Mouse (Mus musculus) forebrain, embryonic 14.5 days (tissue): ENCODE data around the gene Gm20388. TPM values are rescaled to one million over a fixed set of nuclear protein-coding genes. Genes with fewer than 3 reads are reported as not detected.

Experiments used
- ATAC-seq: fragments of 200-750 bp; cut with Nextera tagmentation; 2 replicates; pipeline ENCODE4 v1.8.0; 2017; ENCODE audit warnings: mild to moderate bottlenecking, moderate library complexity
- DNase-seq: peaks from one replicate; pipeline ENCODE4 v3.0.0-alpha.2; 2015; ENCODE audit warnings: low spot score
- H3K27ac ChIP-seq: fragments of 300-500 bp; sonication (generic); 2 replicates; pipeline ENCODE4 v1.5.1; 2014; ENCODE audit warnings: low read depth, mild to moderate bottlenecking, control low read depth, low read length, moderate library complexity
- H3K27me3 ChIP-seq: fragments of 300-500 bp; sonication (generic); replicated peaks from 2 replicates; pipeline ENCODE4 v1.6.1; 2014; ENCODE audit warnings: low read length, control low read depth, mixed read lengths; ENCODE audit not compliant: control insufficient read depth, insufficient read depth
- H3K36me3 ChIP-seq: fragments of 300-500 bp; sonication (generic); 2 replicates; pipeline ENCODE4 v1.6.1; 2014; ENCODE audit warnings: low read length, control low read depth; ENCODE audit not compliant: control insufficient read depth, insufficient read depth
- H3K4me1 ChIP-seq: fragments of 300-500 bp; sonication (generic); 2 replicates; pipeline ENCODE4 v1.6.1; 2014; ENCODE audit warnings: antibody characterized with exemption, low read length, control low read depth; ENCODE audit not compliant: control insufficient read depth, insufficient read depth
- H3K4me2 ChIP-seq: fragments of 300-500 bp; sonication (generic); 2 replicates; pipeline ENCODE4 v1.6.1; 2014; ENCODE audit warnings: mild to moderate bottlenecking, control low read depth, low read length
- H3K4me3 ChIP-seq: fragments of 300-500 bp; sonication (generic); 2 replicates; pipeline ENCODE4 v1.5.1; 2014; ENCODE audit warnings: low read depth, low read length, control low read depth
- H3K9ac ChIP-seq: fragments of 300-500 bp; sonication (generic); 2 replicates; pipeline ENCODE4 v1.6.1; 2014; ENCODE audit warnings: mild to moderate bottlenecking, low read length, control low read depth, moderate library complexity
- H3K9me3 ChIP-seq: fragments of 300-500 bp; sonication (generic); replicated peaks from 2 replicates; pipeline ENCODE4 v1.6.1; 2016; ENCODE audit warnings: low read length, control low read depth, mixed read lengths; ENCODE audit not compliant: control insufficient read depth
- WGBS: fragments of 180-500 bp; shearing (Covaris S2); extraction: QIAGEN DNeasy Blood & Tissue Kit; methylation state at CpG from one replicate; pipeline ENCODE4 v1.1.7; 2014; 5-methylcytosine and 5-hydroxymethylcytosine counted together
- polyA plus RNA-seq: library from polyadenylated mRNA; unstranded; fragments of >200 nt; fragmentation: Nextera tagmentation; extraction: Ambion mirVana; gene quantifications from 2 replicates; pipeline ENCODE4 v1.2.1, GENCODE M21; 2014

Gm20388 gene
- polyA plus RNA-seq, 1 experiment from 2014 or later, result 7.4 TPM

- WGBS, result 62% methylated on average over 9 of the region's 9 CpGs
- ATAC-seq, result no peak
- H3K4me2 ChIP-seq, result no peak overlapping the region
- H3K4me3 ChIP-seq, result no peak overlapping the region
- no peak overlapping the region for H3K9ac ChIP-seq
- H3K27me3 ChIP-seq, result no peaks in the 10 kb centered on the region
- no peaks in the 10 kb centered on the region for H3K36me3 ChIP-seq
- no peaks in the 10 kb centered on the region for H3K9me3 ChIP-seq
- peaks cover 48% of the 10 kb centered on the region for H3K4me1 ChIP-seq
- no peak for DNase-seq
- no peak overlapping the region for H3K27ac ChIP-seq
Observed at GRCm38 (mm10) chr8:120285878-120286277, 375.2 kb downstream of the Gm20388 start.

DNA sequence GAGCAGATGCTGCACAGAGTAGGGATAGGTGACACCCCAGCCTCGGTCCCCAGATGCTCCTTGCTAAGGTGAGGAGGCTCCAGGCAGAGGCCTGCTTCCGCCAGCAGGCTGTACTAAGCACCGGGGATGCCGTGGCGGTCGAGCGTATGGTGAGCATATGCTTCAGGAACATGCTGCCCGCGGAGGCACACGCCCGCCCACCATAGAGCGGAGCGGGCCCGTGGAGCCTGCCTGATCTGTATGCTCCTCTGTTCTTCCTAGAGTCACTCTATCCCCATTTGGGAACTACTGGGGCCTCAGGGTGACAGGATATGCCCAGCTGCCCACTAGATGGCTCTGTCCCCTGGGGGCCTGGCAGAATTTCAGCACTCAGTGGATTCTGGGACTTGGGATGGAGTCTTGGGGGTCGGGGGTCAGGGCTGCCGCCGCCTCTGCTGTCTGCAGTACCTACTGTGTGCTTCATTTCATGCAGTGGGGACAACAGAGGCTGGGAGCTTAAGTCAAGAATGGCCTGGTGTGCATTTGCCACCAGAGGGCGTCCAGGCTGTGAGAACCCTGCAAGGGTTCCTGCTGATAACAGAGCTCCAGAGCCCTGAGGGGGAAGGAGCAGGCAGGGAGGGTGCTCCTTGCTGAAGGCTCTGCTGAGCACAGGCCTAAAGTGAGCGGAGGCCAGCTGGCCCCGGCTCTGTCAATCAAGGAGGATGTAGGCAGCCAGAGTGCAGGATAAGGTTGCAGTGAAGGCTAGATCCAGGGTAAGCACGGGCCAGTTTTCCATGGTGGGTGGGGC lies 377.7 kb downstream of the Gm20388 start:
- Histone ChIP-seq H3K4me2 (no peak overlapping the region), H3K4me3 (no peak overlapping the region), H3K9me3 (no peaks in the 10 kb centered on the region), H3K27ac (no peak overlapping the region), H3K36me3 (no peaks in the 10 kb centered on the region), H3K4me1 (peaks cover 65% of the 10 kb centered on the region), H3K9ac (0 out of 2 replicates have a peak overlapping the region, but pooled peaks have one; percentile 13), H3K27me3 (no peaks in the 10 kb centered on the region)
- WGBS, result 36% methylated on average over 21 of the region's 21 CpGs
- ATAC-seq, result peak; percentile 21
- DNase-seq, result peak; percentile 82

GRCm38 (mm10) chr8:120289191-120289590 lies 378.6 kb downstream of the Gm20388 start:
- Histone ChIP-seq H3K27ac (peak overlapping the region; percentile 49; the same call in 1 of the 2 replicates), H3K4me3 (no peak overlapping the region), H3K36me3 (no peaks in the 10 kb centered on the region), H3K9ac (no peak overlapping the region), H3K4me1 (peaks cover 67% of the 10 kb centered on the region), H3K27me3 (no peaks in the 10 kb centered on the region), H3K4me2 (no peak overlapping the region), H3K9me3 (no peaks in the 10 kb centered on the region)
- DNase-seq, result no peak
- no peak for ATAC-seq
- WGBS, result 86% methylated on average over 7 of the region's 7 CpGs

DNA sequence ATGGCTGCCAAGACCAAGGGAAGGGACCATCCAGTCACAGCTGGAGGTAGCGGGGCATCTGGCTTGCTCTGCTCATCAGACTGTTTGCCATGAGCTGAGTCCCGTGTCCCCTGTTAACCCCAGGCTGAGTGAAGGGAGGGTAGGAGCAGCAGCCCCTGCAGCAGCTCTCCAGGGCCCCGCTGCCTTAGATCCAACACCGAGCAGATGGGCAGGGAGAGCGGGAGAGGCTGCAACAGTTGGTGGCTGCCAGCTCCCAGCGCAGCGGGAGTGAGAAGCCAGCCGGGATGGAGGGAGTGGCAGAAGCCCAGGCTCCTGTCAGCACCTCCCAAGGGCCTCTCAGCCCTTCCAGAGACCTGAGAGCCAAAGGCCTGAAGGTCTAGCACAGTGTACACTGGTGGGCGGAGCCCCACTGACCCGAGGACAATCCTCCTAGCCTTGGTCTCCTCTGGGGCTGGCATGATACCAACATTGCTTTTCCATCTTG lies 379.1 kb downstream of the Gm20388 start:
- WGBS, result 33% methylated on average over 10 of the region's 10 CpGs
- H3K4me1 ChIP-seq, result peaks cover 67% of the 10 kb centered on the region
- peak; percentile 84 for DNase-seq
- H3K27me3 ChIP-seq, result no peaks in the 10 kb centered on the region
- H3K9me3 ChIP-seq, result no peaks in the 10 kb centered on the region
- ATAC-seq, result peak; percentile 47
- H3K27ac ChIP-seq, result peak overlapping the region; percentile 49; the same call in 1 of the 2 replicates
- no peak overlapping the region for H3K4me2 ChIP-seq
- H3K9ac ChIP-seq, result 0 out of 2 replicates have a peak overlapping the region, but pooled peaks have one; percentile 7
- H3K4me3 ChIP-seq, result no peak overlapping the region
- no peaks in the 10 kb centered on the region for H3K36me3 ChIP-seq

- ATAC-seq (no peak), DNase-seq (no peak)
- WGBS, result 58% methylated on average over 15 of the region's 15 CpGs
- H3K4me1 ChIP-seq, result peaks cover 72% of the 10 kb centered on the region
- H3K36me3 ChIP-seq, result no peaks in the 10 kb centered on the region
- no peaks in the 10 kb centered on the region for H3K9me3 ChIP-seq
- H3K27ac ChIP-seq, result peak overlapping the region; percentile 27; the same call in 1 of the 2 replicates
- no peak overlapping the region for H3K9ac ChIP-seq
- H3K4me2 ChIP-seq, result no peak overlapping the region
- H3K4me3 ChIP-seq, result no peak overlapping the region
- no peaks in the 10 kb centered on the region for H3K27me3 ChIP-seq
Observed at GRCm38 (mm10) chr8:120290614-120291013, 380.0 kb downstream of the Gm20388 start.

GRCm38 (mm10) chr8:120291650-120292049 lies 381.0 kb downstream of the Gm20388 start:
- Histone ChIP-seq H3K4me1 (peaks cover 75% of the 10 kb centered on the region), H3K9ac (no peak overlapping the region), H3K9me3 (no peaks in the 10 kb centered on the region), H3K4me3 (no peak overlapping the region), H3K36me3 (no peaks in the 10 kb centered on the region), H3K27ac (peak overlapping the region; percentile 30; the same call in 1 of the 2 replicates), H3K4me2 (no peak overlapping the region), H3K27me3 (no peaks in the 10 kb centered on the region)
- no peak for DNase-seq
- no peak for ATAC-seq
- 74% methylated on average over 9 of the region's 9 CpGs for WGBS

DNA sequence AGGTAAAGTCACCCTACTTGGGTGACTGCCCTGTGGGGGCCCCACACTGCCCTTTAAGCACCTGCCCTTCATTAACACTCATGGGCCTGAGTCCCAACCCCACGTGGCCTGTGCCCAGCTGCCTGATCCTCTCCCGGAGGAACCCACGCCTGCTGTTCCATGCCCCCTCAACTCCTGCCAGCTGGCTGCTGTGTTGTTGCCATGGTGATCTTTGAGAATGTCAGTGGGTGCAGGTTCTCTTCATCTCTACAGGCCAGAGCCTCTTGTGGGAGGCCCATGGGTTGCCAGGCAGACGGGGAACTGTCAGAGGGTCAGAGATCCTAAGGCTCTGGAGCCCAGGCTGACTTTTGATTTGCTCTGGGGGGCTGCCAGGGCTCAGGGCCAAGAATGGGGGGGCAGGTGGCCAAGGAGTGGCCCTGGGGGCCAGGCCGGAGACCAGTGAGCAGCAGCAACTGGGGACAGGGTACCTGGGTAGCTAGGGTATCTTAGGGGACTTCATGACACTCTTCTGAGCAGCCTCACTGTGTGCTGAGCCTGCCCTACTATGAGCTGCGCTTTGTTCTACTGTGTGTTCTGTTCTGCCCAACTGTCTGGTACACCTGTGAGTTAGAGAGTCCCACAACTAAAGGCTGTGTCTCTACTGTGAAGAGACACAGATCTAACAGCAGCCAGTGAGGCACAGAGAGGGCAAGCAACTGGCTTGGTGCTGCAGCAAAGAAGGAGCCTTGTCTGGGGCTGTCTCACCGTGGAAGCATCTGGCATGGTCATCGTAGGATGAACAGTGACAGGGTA lies 381.9 kb downstream of the Gm20388 start:
- no peak overlapping the region for H3K4me3 ChIP-seq
- ATAC-seq, result peak; percentile 43
- peak overlapping the region; percentile 59 for H3K27ac ChIP-seq
- 0 out of 2 replicates have a peak overlapping the region, but pooled peaks have one; percentile 26 for H3K9ac ChIP-seq
- 39% methylated on average over 8 of the region's 8 CpGs for WGBS
- DNase-seq, result peak; percentile 85
- peaks cover 77% of the 10 kb centered on the region for H3K4me1 ChIP-seq
- H3K27me3 ChIP-seq, result no peaks in the 10 kb centered on the region
- no peaks in the 10 kb centered on the region for H3K36me3 ChIP-seq
- H3K9me3 ChIP-seq, result no peaks in the 10 kb centered on the region
- no peak overlapping the region for H3K4me2 ChIP-seq

DNA sequence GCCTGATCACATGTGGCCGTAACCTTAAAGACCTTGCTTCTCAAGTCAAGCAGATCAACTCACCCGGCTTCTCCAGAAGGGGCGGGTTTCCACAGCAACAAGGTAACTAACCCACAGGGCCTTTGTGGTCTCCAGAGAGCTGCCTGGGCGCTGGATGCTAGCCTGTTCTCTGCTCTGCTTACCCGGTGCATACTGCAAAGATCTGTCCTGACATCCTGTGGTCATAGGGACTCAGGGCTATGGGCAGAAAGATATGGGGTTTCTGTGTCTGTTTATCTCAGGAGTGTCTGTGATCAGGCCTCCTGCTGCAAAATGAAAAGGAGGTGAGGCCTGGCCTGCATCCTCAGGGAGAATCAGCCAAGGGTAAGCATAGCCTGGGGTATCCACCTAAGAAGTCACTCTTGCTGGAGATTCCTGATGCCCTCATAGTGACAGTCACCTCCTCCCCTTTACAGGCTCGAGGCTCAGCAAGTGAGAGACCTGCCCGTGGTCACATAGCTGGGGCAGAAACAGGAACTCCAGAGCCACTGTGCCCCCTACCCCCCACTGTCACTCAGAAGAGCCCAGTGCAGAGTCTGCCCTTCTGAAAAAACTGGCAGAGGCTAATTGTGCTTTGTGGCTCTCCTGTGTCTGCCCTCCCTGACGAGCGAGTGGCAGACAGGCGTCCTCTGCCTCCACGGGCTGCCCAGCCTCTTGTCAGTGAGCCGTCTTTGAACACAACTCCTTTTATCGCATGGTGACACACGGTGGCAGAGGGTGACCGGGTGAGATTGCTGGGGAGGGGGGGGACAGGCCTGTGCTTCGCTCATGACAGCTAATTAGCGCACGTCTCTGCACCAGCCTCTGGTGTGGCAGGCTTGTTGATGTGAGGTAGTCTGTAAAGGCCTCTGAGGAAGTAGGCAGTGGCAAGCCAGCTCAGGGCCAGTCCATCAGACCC lies 383.0 kb downstream of the Gm20388 start:
- no peak overlapping the region for H3K4me2 ChIP-seq
- H3K36me3 ChIP-seq, result no peaks in the 10 kb centered on the region
- WGBS, result 19% methylated on average over 18 of the region's 18 CpGs
- peaks cover 77% of the 10 kb centered on the region for H3K4me1 ChIP-seq
- peak overlapping the region; percentile 32; the same call in 1 of the 2 replicates for H3K9ac ChIP-seq
- no peak overlapping the region for H3K4me3 ChIP-seq
- DNase-seq, result peak; percentile 72
- H3K27ac ChIP-seq, result peak overlapping the region; percentile 59
- no peaks in the 10 kb centered on the region for H3K27me3 ChIP-seq
- H3K9me3 ChIP-seq, result no peaks in the 10 kb centered on the region
- peak; percentile 49 for ATAC-seq
